Mouse (Mus musculus) embryo, embryonic 11 days (tissue): ENCODE data around the gene Olfr1434.
"Not testable (repeated sequence)": the region's sequence is repeated elsewhere in the genome, so short reads cannot be mapped to it uniquely, and the experiment has no call there.

Source experiments
- DNase-seq: peaks from one replicate; pipeline ENCODE4 v3.0.0-alpha.2; 2015

Olfr1434 gene

DNA sequence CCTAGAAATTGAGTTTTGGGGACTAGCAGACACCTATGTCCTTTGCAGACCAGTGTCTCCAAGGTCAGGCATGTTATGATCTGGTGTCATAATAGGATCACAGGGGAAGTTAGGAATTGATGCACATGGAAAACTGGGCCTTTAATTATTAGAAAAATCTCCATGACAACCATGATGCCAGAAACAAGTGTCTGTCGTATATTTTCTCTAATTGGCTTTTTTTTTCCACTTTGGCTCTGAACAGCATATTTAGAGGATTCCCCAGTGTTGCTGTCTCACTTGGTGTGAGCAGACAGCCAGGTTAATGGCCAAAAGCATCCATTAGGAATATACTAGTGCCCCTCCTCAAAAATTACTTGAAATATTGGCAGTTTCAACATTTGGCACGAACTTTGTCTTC is at the start of gene Olfr1434:
Gene Olfr1434 (plus strand): TSS at position 301 of the 400 bp plus-strand sequence.
- DNase-seq: no peak

DNA sequence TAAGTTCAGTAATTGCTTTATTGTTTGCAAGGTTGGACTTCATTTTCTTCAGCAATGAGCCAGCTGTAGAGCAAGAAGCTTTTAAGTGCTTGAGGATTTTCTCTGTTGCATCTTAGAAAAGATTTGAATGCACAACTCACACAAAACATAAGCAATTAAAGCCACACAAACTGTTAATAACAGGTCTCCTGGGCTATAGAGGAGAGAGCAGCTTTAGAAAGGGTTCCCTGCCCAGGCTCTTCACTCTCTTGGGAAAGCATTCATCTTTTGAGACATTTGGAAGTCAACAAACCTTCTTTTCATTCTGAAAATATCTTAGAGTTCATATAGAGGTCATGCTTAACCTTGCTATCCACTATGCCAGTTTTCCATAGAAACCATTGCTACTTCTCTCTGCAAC is 47.2 kb upstream of the Olfr1434 start, which contains the start of gene Olfr1432:
Gene Olfr1432 (minus strand): TSS at position 101 of the 400 bp plus-strand sequence.
- DNase-seq: not testable (repeated sequence)

DNA sequence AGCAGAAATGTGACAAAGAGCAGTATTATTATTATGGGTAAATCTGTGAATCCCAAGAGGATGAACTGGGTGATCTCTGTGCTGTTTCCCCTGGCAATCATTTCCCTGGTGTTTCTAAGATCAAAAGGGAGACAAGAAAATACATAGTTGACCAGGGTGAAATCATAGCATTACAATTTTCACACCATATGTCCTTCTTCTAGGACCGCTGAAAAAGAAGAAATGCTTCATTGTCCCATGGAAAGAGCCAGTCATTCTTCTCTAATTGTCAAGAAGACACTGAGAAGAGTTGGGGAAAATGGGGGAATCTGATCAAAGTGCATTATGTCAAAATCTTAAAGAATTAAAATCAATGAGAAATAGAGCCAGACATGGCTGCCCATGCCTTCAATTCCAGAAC is 38.1 kb upstream of the Olfr1434 start, which contains the start of gene Olfr262:
Gene Olfr262 (minus strand): TSS at position 101 of the 400 bp plus-strand sequence.
- DNase-seq: no peak

DNA sequence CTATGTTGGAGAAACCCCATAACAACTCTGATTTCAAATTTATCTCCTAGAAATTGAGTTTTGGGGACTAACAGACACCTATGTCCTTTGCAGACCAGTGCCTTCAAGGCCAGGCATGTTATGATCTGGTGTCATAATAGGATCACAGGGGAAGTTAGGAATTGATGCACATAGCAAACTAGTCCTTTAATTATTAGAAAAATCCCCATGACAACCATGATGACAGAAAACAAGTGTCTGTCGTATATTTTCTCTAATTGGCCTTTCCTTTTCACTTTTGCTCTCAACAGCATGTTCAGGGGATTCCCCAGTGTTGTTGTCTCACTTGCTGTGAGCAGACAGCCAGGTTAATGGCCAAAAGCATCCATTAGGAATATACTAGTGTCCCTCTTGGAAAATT is 18.9 kb upstream of the Olfr1434 start, which contains the start of gene Olfr235:
Gene Olfr235 (plus strand): TSS at position 301 of the 400 bp plus-strand sequence.
- DNase-seq: no peak

DNA sequence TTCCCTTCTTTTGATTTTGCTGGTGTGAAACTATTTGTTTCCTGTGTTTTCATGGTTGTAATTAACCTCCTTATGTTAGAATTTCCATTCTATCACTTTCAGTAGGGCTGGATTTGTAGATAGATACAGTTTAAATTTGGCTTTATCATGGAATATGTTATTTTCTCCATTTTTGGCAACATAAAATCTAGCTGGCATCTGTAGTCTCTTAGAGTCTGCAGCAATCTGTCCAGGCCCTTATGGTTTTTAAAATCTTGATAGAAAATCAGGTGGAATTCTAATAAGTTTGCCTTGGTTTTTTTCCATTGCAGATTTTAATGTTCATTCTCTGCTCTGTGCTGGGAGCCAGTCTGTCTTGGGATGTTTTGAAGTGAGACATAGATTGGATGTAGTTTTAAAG is 13.3 kb downstream of the Olfr1434 start:
- no peak for DNase-seq

DNA sequence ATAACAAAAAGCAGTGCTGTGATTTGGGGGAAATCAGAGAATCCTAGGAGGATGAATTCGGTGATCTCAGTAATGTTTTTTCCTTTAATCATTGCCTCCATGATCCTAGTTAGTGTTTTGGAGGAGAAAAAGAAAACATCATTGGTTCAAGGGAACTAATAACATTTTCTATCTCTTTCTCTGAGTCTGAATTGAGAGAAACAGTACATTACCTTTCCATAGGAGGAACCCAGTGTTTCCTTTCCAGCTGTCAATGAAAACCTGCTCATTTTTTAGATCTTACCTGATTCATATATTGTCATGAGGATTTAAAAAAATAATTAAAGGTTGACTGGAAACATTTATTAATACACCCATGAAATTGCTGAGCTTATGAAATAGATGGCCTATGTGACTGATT is 19.4 kb downstream of the Olfr1434 start, which contains the start of gene Olfr1436:
Gene Olfr1436 (minus strand): TSS at position 101 of the 400 bp plus-strand sequence.
- DNase-seq: not testable (repeated sequence)

DNA sequence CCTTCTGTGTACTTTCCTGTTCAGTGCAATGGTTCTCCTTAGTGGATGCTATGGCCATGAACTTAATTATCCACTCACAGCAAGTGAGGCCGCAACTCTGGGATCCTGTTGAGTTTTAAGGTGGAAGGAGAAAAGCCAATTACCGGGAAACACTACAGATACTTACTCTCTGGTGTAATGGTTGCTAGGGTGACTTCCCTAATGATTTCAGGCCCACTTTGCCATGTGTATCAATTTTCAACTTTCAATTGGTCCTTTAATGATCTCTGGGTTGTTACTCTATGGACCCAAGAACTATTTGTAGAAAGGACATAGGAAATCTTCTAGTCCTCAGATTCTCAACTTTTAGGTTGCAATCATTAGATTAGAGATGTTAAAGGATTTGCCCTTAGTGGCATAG is 45.3 kb downstream of the Olfr1434 start, which contains the start of gene Olfr1437:
Gene Olfr1437 (minus strand): TSS at position 101 of the 400 bp plus-strand sequence.
- DNase-seq: no peak
